Mouse (Mus musculus): ENCODE measurements around the gene Olfr463.

GRCm38 (mm10) chr11:87933731-87934130 lies 36.5 kb upstream of the Olfr463 start:
- TF ChIP-seq CTCF (IDR thresholded peaks at IDR 0.05; ENCODE audit: low read depth, low read length) (no peak), POLR2A (IDR thresholded peaks at IDR 0.05; ENCODE audit: insufficient read depth, low read length) (no peak), EP300 (IDR thresholded peaks at IDR 0.05; ENCODE audit: insufficient read depth, low read depth, low read length) (no peak)

All from ES-Bruce4 (cell line).